In genomic region chr2:21085517-21085916, GRCm38 (mm10) we compare ENCODE assay signal across 16 mouse cellular contexts.
"Had no signal": no experiment of that assay in that cellular context is flagged by ENCODE, and none has a peak within 500 bp of the region (broad histone marks: within the 10 kb centered on the region; RNA-seq: fewer than 3 reads in every experiment).

No protein-coding gene starts in this region.

- H3K9me3 ChIP-seq: kidney, embryonic 15.5 days; limb, embryonic 15.5 days; liver, embryonic 15.5 days; lung, embryonic 15.5 days; midbrain, embryonic 10.5 days; neural tube, embryonic 15.5 days; stomach, embryonic 15.5 days had no signal

- H3K9ac ChIP-seq: kidney, embryonic 15.5 days; limb, embryonic 15.5 days; liver, embryonic 15.5 days; lung, embryonic 15.5 days; neural tube, embryonic 15.5 days; stomach, embryonic 15.5 days had no signal

- H3K4me2 ChIP-seq: kidney, embryonic 15.5 days; limb, embryonic 15.5 days; liver, embryonic 15.5 days; lung, embryonic 15.5 days; neural tube, embryonic 15.5 days; stomach, embryonic 15.5 days had no signal

- H3K27me3 ChIP-seq: kidney, embryonic 15.5 days; limb, embryonic 15.5 days; liver, embryonic 15.5 days; lung, embryonic 15.5 days; neural tube, embryonic 15.5 days; stomach, embryonic 15.5 days had no signal

- H3K4me3 ChIP-seq: kidney, embryonic 15.5 days; left cerebral cortex, adult 2 months; limb, embryonic 15.5 days; liver, embryonic 15.5 days; lung, embryonic 15.5 days; midbrain, embryonic 10.5 days; myocyte; neural tube, embryonic 15.5 days; stomach, embryonic 15.5 days had no signal

- H3K4me1 ChIP-seq: kidney, embryonic 15.5 days; limb, embryonic 15.5 days; liver, embryonic 15.5 days; lung, embryonic 15.5 days; midbrain, embryonic 10.5 days; neural tube, embryonic 15.5 days; stomach, embryonic 15.5 days had no signal

- H3K36me3 ChIP-seq: kidney, embryonic 15.5 days; limb, embryonic 15.5 days; liver, embryonic 15.5 days; lung, embryonic 15.5 days; midbrain, embryonic 10.5 days; neural tube, embryonic 15.5 days; stomach, embryonic 15.5 days had no signal

- DNase-seq: kidney, adult 18-20 months; kidney, postnatal 14 days; lung, postnatal 14 days; midbrain, embryonic 14.5 days; right cerebral cortex, postnatal 14 days; thymus, adult 2 months; thymus, postnatal 25 days had no signal

- H3K27ac ChIP-seq: kidney, embryonic 15.5 days; left cerebral cortex, adult 2 months; limb, embryonic 15.5 days; liver, embryonic 15.5 days; lung, embryonic 15.5 days; midbrain, embryonic 10.5 days; neural tube, embryonic 15.5 days; stomach, embryonic 15.5 days had no signal
